Mouse (Mus musculus): Measurements from ENCODE around the gene Rab37. TPM values are rescaled to one million over a fixed set of nuclear protein-coding genes. Genes with fewer than 3 reads are reported as not detected.

Rab37 gene
- polyA plus RNA-seq, 1 experiment from 2014 or later, result 1.5 TPM

GRCm38 (mm10) chr11:115157933-115158719, 66.9 kb downstream of the Rab37 start:
- no peaks in the 10 kb centered on the region for H3K9me3 ChIP-seq (ENCODE audit: control insufficient read depth, low read length)
- WGBS, result 13% methylated on average over 12 of the region's 12 CpGs
- H3K4me1 ChIP-seq (replicated peaks; ENCODE audit: control insufficient read depth, insufficient read depth, low read length), result peaks cover 30% of the 10 kb centered on the region
- H3K4me3 ChIP-seq (ENCODE audit: low read length), result no peak overlapping the region
- peaks cover 22% of the 10 kb centered on the region for H3K27me3 ChIP-seq (ENCODE audit: control insufficient read depth, insufficient read depth, low read depth, low read length)
- peak overlapping the region; percentile 49 for H3K27ac ChIP-seq (ENCODE audit: low read length)
- ATAC-seq (ENCODE audit: low read depth), result no peak
- peak overlapping the region; percentile 39; the same call in 1 of the 2 replicates for H3K9ac ChIP-seq (ENCODE audit: low read length)
- 0 out of 2 replicates have a peak overlapping the region, but pooled peaks have one; percentile 16 for H3K4me2 ChIP-seq (ENCODE audit: low read depth, low read length)
- no peaks in the 10 kb centered on the region for H3K36me3 ChIP-seq (ENCODE audit: control insufficient read depth, insufficient read depth, low read length)

- no peak for ATAC-seq (ENCODE audit: low read depth)
- Histone ChIP-seq H3K9ac (ENCODE audit: low read length) (no peak overlapping the region), H3K27me3 (ENCODE audit: control insufficient read depth, insufficient read depth, low read depth, low read length) (peaks cover 14% of the 10 kb centered on the region), H3K27ac (ENCODE audit: low read length) (no peak overlapping the region), H3K4me3 (ENCODE audit: low read length) (no peak overlapping the region), H3K9me3 (ENCODE audit: control insufficient read depth, low read length) (no peaks in the 10 kb centered on the region), H3K4me1 (replicated peaks; ENCODE audit: control insufficient read depth, insufficient read depth, low read length) (peaks cover 32% of the 10 kb centered on the region), H3K4me2 (ENCODE audit: low read depth, low read length) (no peak overlapping the region), H3K36me3 (ENCODE audit: control insufficient read depth, insufficient read depth, low read length) (no peaks in the 10 kb centered on the region)
- 59% methylated on average over 11 of the region's 11 CpGs for WGBS
These were observed 69.0 kb downstream of the Rab37 start for GRCm38 (mm10) chr11:115160016-115160797.

DNA sequence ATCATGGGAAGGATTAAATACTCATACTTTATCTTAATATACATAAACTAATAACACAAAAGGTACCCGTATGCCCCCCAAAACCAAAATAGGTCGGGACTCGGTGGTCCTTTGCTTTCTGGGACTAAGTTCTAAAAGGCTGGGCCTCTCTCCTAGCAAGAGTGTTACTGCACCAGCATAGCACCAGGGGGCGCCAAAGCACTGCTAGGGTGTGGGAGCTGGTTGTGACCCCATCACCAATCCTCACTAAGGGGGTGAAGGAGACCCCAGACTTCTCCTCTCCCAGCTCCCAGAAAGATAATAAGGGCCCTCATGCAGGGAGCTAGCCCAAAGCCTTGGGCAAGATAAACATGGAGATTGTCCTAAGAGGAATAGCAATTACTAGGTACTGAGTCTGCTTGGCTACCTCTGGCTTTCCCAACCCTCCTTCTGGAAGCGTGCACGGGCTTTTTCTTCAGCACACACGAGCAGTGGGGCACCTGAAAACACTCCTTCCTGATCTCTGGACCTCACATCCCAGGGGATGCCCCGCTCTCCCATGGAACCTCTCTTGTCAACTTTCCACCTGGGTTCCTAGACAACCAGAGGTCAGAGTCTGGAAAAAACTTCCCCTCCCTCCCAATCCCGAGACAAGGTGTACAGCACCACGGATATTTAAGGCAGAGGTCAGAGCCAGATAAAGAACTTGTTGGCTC, 69.8 kb downstream of the Rab37 start:
- no peak overlapping the region for H3K4me2 ChIP-seq (ENCODE audit: low read depth, low read length)
- H3K4me3 ChIP-seq (ENCODE audit: low read length), result no peak overlapping the region
- ATAC-seq (ENCODE audit: low read depth), result no peak
- peaks cover 12% of the 10 kb centered on the region for H3K27me3 ChIP-seq (ENCODE audit: control insufficient read depth, insufficient read depth, low read depth, low read length)
- H3K27ac ChIP-seq (ENCODE audit: low read length), result no peak overlapping the region
- H3K9ac ChIP-seq (ENCODE audit: low read length), result no peak overlapping the region
- H3K9me3 ChIP-seq (ENCODE audit: control insufficient read depth, low read length), result no peaks in the 10 kb centered on the region
- H3K36me3 ChIP-seq (ENCODE audit: control insufficient read depth, insufficient read depth, low read length), result no peaks in the 10 kb centered on the region
- H3K4me1 ChIP-seq (replicated peaks; ENCODE audit: control insufficient read depth, insufficient read depth, low read length), result peaks cover 32% of the 10 kb centered on the region
- 24% methylated on average over 10 of the region's 10 CpGs for WGBS

GRCm38 (mm10) chr11:115161578-115162204, 70.5 kb downstream of the Rab37 start:
- Histone ChIP-seq H3K9ac (ENCODE audit: low read length) (no peak overlapping the region), H3K4me3 (ENCODE audit: low read length) (no peak overlapping the region), H3K36me3 (ENCODE audit: control insufficient read depth, insufficient read depth, low read length) (no peaks in the 10 kb centered on the region), H3K4me1 (replicated peaks; ENCODE audit: control insufficient read depth, insufficient read depth, low read length) (peaks cover 32% of the 10 kb centered on the region), H3K27me3 (ENCODE audit: control insufficient read depth, insufficient read depth, low read depth, low read length) (peaks cover 12% of the 10 kb centered on the region), H3K27ac (ENCODE audit: low read length) (0 out of 2 replicates have a peak overlapping the region, but pooled peaks have one; percentile 5), H3K4me2 (ENCODE audit: low read depth, low read length) (no peak overlapping the region), H3K9me3 (ENCODE audit: control insufficient read depth, low read length) (no peaks in the 10 kb centered on the region)
- 49% methylated on average over 9 of the region's 9 CpGs for WGBS
- ATAC-seq (ENCODE audit: low read depth), result no peak

GRCm38 (mm10) chr11:115162205-115162601, 71.0 kb downstream of the Rab37 start:
- Histone ChIP-seq H3K4me1 (replicated peaks; ENCODE audit: control insufficient read depth, insufficient read depth, low read length) (peaks cover 32% of the 10 kb centered on the region), H3K36me3 (ENCODE audit: control insufficient read depth, insufficient read depth, low read length) (no peaks in the 10 kb centered on the region), H3K9me3 (ENCODE audit: control insufficient read depth, low read length) (no peaks in the 10 kb centered on the region), H3K27me3 (ENCODE audit: control insufficient read depth, insufficient read depth, low read depth, low read length) (peaks cover 12% of the 10 kb centered on the region), H3K27ac (ENCODE audit: low read length) (peak overlapping the region; percentile 80; the same call in 1 of the 2 replicates), H3K4me2 (ENCODE audit: low read depth, low read length) (peak overlapping the region; percentile 88), H3K4me3 (ENCODE audit: low read length) (peak overlapping the region; percentile 76), H3K9ac (ENCODE audit: low read length) (peak overlapping the region; percentile 63)
- 19% methylated on average over 9 of the region's 9 CpGs for WGBS
- ATAC-seq (ENCODE audit: low read depth), result no peak

DNA sequence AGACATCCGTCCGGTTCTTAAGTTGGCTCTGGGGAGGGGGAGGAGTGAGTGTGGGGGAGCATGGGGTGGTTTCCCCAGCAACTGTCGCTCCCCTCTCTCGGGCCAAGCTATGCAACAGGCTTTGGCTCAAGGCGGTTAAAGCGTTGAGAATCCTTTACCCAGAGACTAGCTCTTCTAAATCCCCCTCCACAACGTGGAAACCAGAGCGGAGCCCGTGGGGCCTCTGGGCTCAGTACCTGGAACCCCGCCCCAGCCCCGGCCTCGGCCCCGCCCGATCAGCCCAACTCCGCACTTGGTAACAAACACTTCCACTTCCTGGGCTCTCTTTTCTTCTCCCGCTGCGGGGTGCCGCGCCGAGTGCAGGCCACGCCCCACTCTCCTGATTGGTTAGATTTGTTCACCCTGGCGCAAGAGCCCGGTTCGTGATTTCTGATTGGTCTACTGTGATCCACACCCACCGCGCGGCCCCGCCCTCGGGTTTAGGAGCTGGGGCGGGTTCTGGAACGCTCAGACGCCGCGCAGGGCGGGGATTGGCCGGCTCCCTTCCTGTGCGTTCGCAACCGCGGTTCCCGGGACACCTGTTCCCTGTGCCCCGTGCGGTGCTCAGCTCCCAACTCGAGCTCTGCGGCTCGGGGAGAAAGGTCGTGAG, 71.7 kb downstream of the Rab37 start, which contains the start of gene Slc9a3r1:
TSS of gene Slc9a3r1 (plus strand) at position 510 of the 649 bp plus-strand sequence.
- no peaks in the 10 kb centered on the region for H3K36me3 ChIP-seq (ENCODE audit: control insufficient read depth, insufficient read depth, low read length)
- peaks cover 29% of the 10 kb centered on the region for H3K4me1 ChIP-seq (replicated peaks; ENCODE audit: control insufficient read depth, insufficient read depth, low read length)
- peak; percentile 96 for ATAC-seq (ENCODE audit: low read depth)
- H3K4me3 ChIP-seq (ENCODE audit: low read length), result peak within 1 kb of the TSS; percentile 76
- H3K27ac ChIP-seq (ENCODE audit: low read length), result peak within 1 kb of the TSS; percentile 80
- no peaks in the 10 kb centered on the region for H3K9me3 ChIP-seq (ENCODE audit: control insufficient read depth, low read length)
- H3K9ac ChIP-seq (ENCODE audit: low read length), result peak within 1 kb of the TSS; percentile 71
- WGBS, result 0% methylated on average over 47 of the region's 47 CpGs
- H3K27me3 ChIP-seq (ENCODE audit: control insufficient read depth, insufficient read depth, low read depth, low read length), result peaks cover 12% of the 10 kb centered on the region
- H3K4me2 ChIP-seq (ENCODE audit: low read depth, low read length), result peak within 1 kb of the TSS; percentile 88

DNA sequence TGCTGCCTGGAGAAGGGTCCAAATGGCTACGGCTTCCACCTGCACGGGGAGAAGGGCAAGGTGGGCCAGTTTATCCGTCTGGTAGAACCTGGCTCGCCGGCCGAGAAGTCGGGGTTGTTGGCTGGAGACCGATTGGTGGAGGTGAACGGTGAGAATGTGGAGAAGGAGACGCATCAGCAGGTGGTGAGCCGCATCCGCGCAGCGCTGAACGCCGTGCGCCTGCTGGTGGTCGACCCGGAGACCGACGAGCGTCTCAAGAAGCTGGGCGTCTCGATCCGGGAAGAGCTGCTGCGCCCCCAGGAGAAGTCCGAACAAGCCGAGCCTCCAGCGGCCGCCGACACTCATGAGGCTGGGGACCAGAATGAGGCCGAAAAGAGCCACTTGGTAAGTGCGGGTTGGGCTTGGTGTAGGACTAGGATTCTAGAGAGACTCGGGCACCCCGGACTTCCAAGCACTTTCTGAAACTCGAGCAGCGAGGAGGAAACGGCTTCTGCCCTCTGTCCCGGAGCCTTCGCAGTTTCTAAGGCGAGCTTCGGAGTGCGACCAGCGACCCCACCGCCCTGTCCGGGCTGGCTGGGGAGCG, 72.4 kb downstream of the Rab37 start:
- WGBS, result 0% methylated on average over 45 of the region's 47 CpGs
- Histone ChIP-seq H3K9ac (ENCODE audit: low read length) (peak overlapping the region; percentile 71), H3K36me3 (ENCODE audit: control insufficient read depth, insufficient read depth, low read length) (no peaks in the 10 kb centered on the region), H3K4me3 (ENCODE audit: low read length) (peak overlapping the region; percentile 76), H3K4me2 (ENCODE audit: low read depth, low read length) (peak overlapping the region; percentile 88), H3K27ac (ENCODE audit: low read length) (peak overlapping the region; percentile 71), H3K9me3 (ENCODE audit: control insufficient read depth, low read length) (no peaks in the 10 kb centered on the region), H3K4me1 (replicated peaks; ENCODE audit: control insufficient read depth, insufficient read depth, low read length) (peaks cover 22% of the 10 kb centered on the region), H3K27me3 (ENCODE audit: control insufficient read depth, insufficient read depth, low read depth, low read length) (peaks cover 12% of the 10 kb centered on the region)
- peak; percentile 21 for ATAC-seq (ENCODE audit: low read depth)

DNA sequence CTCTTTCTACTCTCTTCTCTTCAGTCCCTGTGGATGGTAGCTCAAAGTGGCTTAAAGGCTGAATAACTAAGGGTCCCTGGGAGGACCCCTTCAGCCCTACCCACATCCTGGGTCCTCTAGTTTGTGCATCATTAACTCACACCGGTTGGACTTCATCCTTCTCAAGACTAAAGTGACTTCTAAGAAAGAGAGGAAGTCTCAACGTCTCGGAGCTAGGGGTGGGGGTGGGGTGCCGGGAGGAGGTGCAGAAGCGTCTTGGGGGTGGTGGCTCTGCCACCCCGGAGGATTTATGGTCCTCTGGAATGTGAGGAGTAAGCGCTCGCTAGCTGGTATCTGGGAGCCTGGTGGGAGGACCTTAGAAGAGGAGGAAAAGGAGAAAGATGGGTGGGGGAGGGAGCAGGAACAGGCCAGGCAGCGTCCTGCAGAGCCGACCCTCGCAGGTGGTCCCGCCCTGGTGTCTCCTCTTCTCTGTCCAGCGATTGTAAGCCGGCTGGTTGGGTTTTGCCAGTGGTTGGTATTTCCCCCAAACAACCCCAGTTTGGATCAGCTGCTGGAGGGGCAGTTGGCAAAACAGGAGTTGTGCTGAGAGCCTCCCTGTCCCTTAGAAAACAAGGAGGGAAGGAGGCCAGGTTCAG, 73.2 kb downstream of the Rab37 start:
- Histone ChIP-seq H3K27ac (ENCODE audit: low read length) (no peak overlapping the region), H3K4me2 (ENCODE audit: low read depth, low read length) (peak overlapping the region; percentile 88), H3K9ac (ENCODE audit: low read length) (peak overlapping the region; percentile 71)

More for the DNA sequence above, 73.2 kb downstream of the Rab37 start:
- Histone ChIP-seq H3K4me1 (replicated peaks; ENCODE audit: control insufficient read depth, insufficient read depth, low read length) (peaks cover 21% of the 10 kb centered on the region), H3K9me3 (ENCODE audit: control insufficient read depth, low read length) (no peaks in the 10 kb centered on the region), H3K27me3 (ENCODE audit: control insufficient read depth, insufficient read depth, low read depth, low read length) (peaks cover 12% of the 10 kb centered on the region), H3K4me3 (ENCODE audit: low read length) (peak overlapping the region; percentile 76), H3K36me3 (ENCODE audit: control insufficient read depth, insufficient read depth, low read length) (no peaks in the 10 kb centered on the region)
- ATAC-seq (ENCODE audit: low read depth), result no peak
- 1% methylated on average over 14 of the region's 14 CpGs for WGBS
